Mouse (Mus musculus) retina, adult 2 months (tissue): Measurements from ENCODE around the gene Ppm1j.

ENCODE experiments used
- DNase-seq: peaks from one replicate; pipeline ENCODE4 v3.0.0-alpha.2; 2012; ENCODE audit warnings: low read depth, low spot score

Gene Ppm1j

DNA sequence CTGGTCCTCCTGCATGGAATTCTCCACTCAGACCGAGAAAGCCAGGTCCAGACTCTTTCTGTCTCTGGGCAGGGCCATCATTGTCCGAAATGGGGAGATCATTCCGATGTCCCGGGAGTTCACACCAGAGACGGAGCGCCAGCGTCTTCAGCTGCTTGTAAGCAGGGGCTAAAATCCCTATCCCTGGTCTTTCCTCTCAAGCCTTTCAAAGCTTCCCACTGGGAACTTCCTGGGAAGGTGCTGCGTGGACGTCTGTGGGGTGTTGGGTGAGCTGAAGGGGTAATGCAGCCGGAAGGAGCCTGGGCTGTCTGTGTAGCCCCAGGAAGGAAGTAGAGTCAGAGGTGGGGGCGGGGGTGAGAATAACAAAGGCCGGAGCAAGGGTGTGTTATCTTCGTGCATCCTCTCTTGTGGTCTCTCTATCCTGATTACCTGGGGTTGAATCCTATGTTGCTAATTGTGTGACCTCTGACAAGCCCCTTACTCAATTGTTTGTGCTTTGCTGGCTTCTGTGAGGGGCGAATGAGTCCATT, 3.2 kb downstream of the Ppm1j start:
- DNase-seq, result no peak

DNA sequence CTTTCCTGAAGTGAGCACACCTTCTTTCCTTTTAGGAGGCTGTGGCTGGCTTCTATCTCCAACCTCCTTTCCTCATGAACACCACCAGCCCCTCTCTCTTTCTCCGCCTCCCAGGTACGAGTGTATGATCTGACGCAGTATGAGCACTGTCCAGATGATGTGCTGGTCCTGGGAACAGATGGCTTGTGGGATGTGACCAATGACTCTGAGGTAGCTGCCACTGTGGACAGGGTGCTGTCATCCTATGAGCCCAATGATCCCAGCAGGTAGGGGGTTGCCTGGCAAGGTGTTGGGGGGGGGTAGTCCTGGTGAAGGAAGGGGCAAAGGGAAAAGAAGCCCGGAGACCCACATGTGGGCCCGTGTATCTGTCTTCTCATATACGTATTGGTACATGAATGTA, 4.4 kb downstream of the Ppm1j start:
- no peak for DNase-seq

DNA sequence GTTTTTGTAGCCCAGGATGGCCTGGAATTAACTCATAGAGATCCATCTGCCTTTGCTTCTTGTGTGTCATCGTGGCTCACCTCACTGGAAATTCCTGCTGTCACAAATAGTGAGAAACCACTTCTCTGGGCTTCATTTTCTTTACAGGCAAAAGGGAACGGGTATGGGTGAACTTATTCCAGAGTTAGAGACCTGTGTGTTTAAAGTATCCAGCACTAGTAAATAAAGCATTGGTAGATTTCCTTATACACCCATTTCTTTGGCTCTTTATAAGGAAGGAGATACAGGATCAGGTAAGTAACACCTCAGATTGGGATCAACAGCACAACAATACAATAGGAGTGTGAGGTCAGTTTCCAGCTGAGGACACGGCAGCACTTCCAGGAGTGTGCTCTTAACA, 7.2 kb downstream of the Ppm1j start, which contains the start of gene Rhoc:
Rhoc (plus strand) TSS at position 301 of the 400 bp plus-strand sequence.
- no peak for DNase-seq

GRCm38 (mm10) chr3:104788561-104789311, 7.9 kb downstream of the Ppm1j start:
- no peak for DNase-seq

- DNase-seq, result no peak
Observed at GRCm38 (mm10) chr3:104789312-104789605, 8.4 kb downstream of the Ppm1j start.

DNA sequence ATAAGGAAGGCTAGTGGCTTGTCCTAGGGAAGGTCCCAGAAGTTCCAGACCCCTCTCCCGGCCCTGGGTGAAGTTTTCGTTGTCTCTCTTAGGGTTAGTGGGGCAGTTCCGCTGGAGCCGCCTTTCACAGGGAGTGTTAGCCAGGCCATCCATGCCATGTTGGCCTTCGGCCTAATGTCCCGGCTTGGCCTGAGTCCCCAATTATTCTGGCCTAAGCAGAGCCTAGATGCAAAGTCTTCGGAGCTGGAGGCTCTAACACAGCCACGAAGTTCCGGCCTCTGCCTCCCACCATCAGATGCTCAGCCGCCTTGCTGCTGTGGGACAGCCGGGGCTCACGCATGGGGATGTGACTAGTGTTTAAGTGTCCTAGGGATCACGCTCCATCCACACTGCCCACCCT, 9.0 kb downstream of the Ppm1j start:
- DNase-seq, result no peak

DNA sequence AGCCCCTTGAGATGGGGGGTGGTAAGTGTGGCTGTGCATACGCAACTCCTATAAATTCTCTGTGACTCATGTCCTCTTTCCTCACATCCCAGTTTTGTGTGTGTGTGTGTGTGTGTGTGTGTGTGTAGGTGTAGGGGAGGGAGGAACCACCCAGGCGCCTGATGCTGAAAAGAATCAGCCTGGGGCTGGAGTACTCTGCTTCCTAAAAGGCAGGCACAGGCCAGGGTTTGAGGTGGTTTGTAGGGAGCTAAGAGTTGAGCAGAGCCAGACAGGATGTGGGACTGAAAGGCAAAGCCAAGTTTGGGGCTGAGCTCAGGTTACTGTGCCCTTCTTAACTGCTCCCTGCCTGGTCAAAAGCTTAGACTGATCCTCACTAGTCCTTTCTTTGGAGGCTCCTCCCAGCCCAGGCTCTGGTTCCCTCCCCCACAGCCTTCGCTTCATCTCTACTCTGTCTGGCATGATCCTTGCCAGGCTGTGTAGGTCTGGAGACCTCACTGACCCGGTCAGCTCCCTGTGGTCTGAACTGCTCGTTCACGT, 9.6 kb downstream of the Ppm1j start:
- no peak for DNase-seq

GRCm38 (mm10) chr3:104791017-104791416, 10.2 kb downstream of the Ppm1j start:
- no peak for DNase-seq

- no peak for DNase-seq
Observed at GRCm38 (mm10) chr3:104791671-104792070, 10.8 kb downstream of the Ppm1j start.

DNA sequence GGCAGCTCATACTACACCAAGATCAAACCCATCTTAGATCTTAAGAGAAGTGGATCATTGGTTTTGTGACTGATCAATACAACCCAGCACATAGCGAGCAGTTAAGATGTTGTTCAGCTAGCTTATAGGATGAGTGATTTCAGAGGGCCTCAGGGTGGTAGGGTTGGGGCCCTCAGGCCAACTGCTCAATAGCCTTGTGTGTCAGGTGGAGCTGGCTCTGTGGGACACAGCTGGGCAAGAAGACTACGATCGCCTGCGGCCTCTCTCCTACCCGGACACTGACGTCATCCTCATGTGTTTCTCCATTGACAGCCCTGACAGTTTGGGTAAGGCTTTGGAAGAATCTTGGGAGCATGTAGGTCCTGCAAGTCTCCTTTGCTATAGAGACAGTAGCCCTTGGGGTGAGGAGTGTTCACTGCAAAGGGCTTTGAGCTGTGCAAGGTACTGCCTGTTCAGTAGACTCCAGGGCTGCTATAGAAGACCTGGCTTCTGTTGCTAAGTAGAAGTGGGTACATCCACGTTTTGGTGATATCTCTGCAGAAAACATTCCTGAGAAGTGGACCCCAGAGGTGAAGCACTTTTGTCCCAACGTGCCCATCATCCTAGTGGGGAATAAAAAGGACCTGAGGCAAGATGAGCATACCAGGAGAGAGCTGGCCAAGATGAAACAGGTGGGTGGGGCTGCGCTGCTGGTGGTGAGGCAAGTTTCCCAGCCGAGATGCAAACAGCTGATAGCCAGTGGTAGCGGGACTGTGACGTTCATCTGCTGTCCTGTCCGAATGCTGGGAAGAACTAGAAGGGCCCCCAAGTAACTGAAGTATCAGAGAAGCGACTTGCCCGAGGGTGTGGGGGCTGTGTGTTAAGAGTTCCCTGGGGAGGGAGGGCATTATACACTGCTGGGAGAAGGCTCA, 11.8 kb downstream of the Ppm1j start:
- no peak for DNase-seq

DNA sequence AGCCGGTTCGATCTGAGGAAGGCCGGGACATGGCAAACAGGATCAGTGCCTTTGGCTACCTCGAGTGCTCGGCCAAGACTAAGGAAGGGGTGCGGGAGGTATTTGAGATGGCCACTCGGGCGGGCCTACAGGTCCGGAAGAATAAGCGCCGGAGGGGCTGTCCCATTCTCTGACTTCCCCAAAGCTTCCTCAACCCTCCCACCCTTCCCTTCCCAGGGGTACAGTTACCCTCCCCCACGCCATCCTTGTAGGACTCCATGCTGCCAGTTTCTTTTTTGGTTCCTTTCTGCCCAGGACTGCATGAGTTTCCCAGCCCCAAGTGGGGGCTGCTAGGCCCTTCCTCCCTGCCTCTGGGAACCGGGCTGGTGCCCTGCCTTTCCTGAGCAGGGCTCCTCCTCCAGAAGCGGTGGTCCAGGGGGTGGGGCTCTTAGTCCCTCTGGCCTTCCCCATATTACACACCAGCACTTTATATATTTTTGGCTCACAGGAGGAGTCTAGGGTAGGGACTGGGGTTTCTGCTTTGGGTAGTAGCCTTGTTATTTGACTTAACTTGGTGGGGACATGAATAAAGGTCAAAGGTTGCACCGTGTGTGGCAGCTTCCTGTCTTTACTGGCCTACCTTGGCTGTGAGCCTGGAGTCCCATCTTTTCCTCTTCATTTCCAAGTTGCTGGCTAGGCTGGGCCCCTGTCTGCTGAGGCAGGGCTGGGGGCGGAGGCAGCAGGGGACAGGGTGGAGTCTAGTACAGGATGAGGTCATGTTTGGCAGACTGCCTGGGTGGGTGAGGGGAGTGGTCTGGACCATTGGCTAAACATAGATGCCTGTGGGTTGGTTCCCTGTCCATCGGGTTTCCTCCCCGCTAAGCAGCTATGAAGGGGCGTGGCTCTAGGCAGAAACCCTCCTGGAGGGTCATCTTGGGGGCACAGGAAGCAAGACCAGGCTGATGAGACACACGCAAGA, 13.3 kb downstream of the Ppm1j start:
- DNase-seq, result no peak

DNA sequence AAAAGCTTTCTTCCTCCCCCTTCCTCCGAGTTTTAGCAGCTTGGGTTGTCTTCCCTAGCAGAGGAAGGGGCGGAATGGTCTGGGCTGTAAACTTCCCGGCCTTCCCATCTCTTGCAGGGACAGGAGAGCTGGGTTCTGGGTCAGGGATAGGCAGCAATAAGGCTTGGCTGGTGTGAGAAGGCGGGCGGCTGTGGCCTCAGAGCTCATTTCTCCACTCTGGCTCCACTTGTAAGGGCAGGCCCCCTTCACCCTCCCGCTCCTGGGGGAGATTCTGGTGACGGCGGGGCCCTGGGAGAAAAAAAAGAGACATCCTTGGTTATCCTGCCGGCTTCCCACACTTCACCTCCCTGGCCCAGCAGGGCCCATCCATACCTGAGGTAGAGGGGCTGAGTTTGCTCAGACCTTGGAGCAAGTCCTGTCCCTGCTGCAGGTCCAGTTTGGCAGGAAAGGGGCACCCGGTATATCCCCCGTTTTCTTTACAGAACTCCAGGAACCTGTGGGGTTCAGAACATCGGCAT, 14.2 kb downstream of the Ppm1j start:
- DNase-seq, result no peak

DNA sequence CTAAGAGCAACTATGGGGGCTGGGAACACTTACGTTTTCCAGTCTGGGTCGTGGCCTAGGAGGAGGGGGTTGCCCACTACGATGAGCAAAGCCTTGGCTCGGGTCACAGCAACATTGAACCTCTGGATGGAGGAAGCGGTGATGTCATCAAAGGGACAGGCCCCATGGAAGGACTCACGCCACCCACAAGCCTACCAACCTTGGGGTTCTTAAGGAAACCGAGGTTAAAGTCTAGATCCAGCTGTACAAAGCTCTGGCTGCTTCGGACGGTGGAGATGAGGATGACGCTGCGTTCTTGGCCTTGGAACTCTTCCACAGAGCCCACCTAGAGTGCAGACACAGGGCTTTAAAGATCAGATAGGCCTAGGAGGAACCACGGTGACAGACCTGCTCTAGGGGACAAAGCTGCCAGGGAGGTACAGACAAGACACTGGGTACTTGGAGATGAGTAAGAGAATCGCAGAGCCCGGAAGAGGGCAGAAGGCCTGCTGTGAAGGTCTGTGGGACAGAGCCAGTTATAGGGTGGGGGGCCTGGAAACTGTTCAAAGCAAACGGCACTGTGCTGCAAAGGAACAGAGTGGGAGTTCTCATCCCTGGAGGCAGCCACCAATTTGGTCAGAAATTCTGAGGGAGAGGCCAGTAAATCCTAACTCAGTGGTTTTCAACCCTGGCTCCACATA, 14.9 kb downstream of the Ppm1j start:
- DNase-seq, result no peak

DNA sequence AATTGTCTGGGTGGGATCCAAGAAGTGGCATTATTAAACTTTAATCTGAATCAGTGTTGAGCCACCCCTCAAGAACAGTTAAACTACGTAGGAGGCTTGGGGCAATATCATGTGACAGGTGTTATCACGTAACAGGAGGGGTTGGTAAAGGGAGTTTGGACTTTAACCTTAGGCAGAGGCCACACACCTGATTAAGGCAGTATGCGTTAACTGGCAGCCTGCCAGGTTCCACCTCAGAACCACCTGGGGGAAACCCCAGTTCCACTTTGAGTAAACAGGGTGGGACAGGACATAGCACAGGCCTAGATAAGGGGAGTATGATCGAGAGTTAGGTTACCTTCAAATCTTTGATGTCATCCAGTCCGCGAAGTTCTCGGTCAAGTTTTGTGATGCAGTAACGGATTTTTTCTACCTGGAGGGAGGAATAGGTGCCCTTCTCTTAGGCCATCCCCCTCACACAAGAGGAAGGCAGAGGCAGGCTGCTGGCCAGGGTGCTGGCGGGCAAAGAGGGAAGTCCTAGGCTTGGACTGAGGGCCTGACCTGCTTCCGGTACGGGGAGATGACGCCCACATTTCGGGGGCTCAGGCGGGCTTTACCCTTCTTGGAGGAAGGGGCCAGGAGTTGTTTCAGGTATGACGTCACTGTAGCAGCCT, 15.7 kb downstream of the Ppm1j start:
- no peak for DNase-seq

DNA sequence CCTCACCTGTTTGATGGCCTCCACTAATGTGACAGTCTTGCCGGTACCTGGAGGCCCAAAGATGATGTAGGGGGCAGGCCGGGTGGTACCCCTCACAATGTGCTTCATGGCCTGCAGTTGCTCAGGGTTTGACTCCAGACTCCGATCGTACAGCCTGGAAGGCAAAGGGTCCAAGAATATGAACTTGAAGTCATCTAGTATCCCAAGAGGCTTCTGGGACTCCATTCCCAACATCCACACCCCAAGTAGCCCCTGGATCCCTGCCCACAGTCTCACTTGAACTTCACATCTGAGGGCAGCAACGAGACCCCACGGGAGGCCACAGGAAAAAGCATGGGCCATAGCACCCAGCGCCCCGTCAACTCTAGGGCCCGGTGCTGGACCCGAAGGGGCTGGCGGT, 19.8 kb downstream of the Ppm1j start:
- DNase-seq, result no peak

DNA sequence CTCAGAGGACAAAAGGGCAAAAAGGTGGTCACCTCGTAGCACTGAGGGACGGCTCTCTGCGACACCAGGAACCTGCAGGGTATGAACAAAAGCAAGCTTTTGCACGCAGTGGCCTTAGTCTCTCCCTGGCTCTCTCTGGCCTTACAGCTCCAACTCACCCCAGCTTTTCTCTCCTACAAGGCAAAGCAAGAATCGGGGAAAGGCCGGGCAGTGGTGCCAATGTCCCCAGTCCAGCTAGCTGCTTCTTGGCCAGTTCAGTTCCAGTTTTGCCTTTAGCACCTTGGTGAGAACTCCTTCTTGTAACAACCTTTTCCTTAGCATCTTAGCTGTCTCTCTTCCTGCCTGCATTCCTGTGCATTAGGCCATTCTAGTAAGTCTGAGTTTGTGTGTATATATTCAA, 20.6 kb downstream of the Ppm1j start:
- DNase-seq, result no peak

DNA sequence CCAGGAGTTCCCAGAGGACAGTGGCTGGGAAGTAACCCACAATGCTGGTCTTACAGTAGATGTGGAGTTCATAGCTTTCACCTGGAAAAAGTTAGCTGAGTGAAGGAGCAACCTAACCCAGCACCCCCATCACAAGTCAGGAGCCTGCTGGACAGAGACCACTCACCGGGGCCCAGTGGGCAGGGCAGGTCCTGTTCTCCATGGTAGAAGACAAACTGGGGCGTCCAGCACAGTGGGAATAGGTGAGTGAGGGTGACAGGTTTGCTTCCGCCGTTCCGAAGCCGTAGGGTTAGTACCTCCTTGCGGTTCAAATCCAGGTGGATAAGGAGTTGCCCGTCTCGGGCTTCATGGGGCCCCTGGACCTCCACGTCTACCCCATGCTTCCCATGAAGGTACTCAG, 23.5 kb downstream of the Ppm1j start:
- DNase-seq, result no peak

GRCm38 (mm10) chr3:104805539-104805938, 24.7 kb downstream of the Ppm1j start:
- DNase-seq, result no peak

- no peak for DNase-seq
Observed at GRCm38 (mm10) chr3:104811752-104812151, 30.9 kb downstream of the Ppm1j start.

DNA sequence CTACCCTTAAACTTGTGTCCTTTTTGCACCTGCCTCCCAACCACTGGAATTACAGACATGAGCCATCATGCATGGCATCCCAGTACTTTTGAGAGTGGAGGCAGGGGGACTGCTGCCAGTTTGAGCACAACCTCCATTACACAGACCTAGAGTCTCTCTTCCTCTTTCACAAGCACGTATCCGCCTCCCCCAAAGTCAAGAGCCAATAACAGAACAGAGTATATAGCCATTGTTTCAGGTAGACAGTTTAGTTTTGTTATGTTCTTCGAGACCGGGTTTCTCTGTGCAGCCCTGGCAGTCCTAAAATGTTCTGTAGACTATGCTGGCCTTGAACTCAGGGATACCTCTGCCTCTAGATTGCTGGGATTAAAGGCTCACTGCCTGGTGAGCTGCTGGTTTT, 31.4 kb downstream of the Ppm1j start:
- DNase-seq, result no peak
